Mouse (Mus musculus) MEL (cell line): ENCODE measurements around the gene Ppip5k2.
A peak's percentile ranks its signal among the peaks of the same experiment; 100 is the strongest.

Experiments
- CHD1 ChIP-seq: IDR thresholded peaks from 2 replicates; pipeline ENCODE4 v1.6.1; 2012; ENCODE audit warnings: low read depth, mild to moderate bottlenecking, inconsistent platforms, low read length, improper control_type of control experiment
- CHD2 ChIP-seq: IDR thresholded peaks from 2 replicates; pipeline ENCODE4 v1.6.1; 2011; ENCODE audit warnings: low read length, improper control_type of control experiment
- CTCF ChIP-seq, 3 experiments: IDR thresholded peaks in 2 of 3; conservative IDR thresholded peaks in 1 of 3; 2 replicates each; pipeline ENCODE4 v1.5.1; 2011 to 2012; ENCODE audit warnings: low read length in 3 of 3, low read depth in 2 of 3, mild to moderate bottlenecking in 2 of 3, improper control_type of control experiment in 1 of 3, inconsistent platforms in 1 of 3, mixed read lengths in 1 of 3, moderate library complexity in 1 of 3; ENCODE audit not compliant: control insufficient read depth in 1 of 3, insufficient read depth in 1 of 3, poor library complexity in 1 of 3, severe bottlenecking in 1 of 3
- EP300 ChIP-seq, 2 experiments: IDR thresholded peaks; 2 replicates each; pipeline ENCODE4 v1.6.1; 2011; ENCODE audit warnings: improper control_type of control experiment in 2 of 2, low read length in 2 of 2, low read depth in 1 of 2, mild to moderate bottlenecking in 1 of 2
- GATA1 ChIP-seq: IDR thresholded peaks from 2 replicates; pipeline ENCODE4 v1.6.1; 2011; ENCODE audit warnings: low read depth, low read length, improper control_type of control experiment
- MYB ChIP-seq: IDR thresholded peaks from 2 replicates; pipeline ENCODE4 v1.6.1; 2011; ENCODE audit warnings: mild to moderate bottlenecking, low read depth, low read length, improper control_type of control experiment
- NRF1 ChIP-seq: IDR thresholded peaks from 2 replicates; pipeline ENCODE4 v1.6.1; 2014; ENCODE audit warnings: low read depth, mild to moderate bottlenecking, inconsistent platforms, low read length, improper control_type of control experiment, moderate library complexity; ENCODE audit not compliant: poor library complexity, insufficient read depth, severe bottlenecking
- POLR2A ChIP-seq, 2 experiments: IDR thresholded peaks; 2 replicates each; pipeline ENCODE4 v1.6.1; 2011 to 2012; ENCODE audit warnings: low read length in 2 of 2, mild to moderate bottlenecking in 2 of 2, control low read depth in 1 of 2, improper control_type of control experiment in 1 of 2, low read depth in 1 of 2, moderate library complexity in 1 of 2; ENCODE audit not compliant: control insufficient read depth in 1 of 2, insufficient read depth in 1 of 2, poor library complexity in 1 of 2
- POLR2AphosphoS5 ChIP-seq: IDR thresholded peaks from 2 replicates; pipeline ENCODE4 v1.6.1; 2012; ENCODE audit warnings: low read depth, borderline replicate concordance, mild to moderate bottlenecking, inconsistent platforms, low read length, moderate library complexity, mixed read lengths
- SMC3 ChIP-seq: IDR thresholded peaks from 2 replicates; pipeline ENCODE4 v1.6.1; 2011; ENCODE audit warnings: low read depth, low read length, improper control_type of control experiment
- TCF12 ChIP-seq: IDR thresholded peaks from 2 replicates; pipeline ENCODE4 v1.6.1; 2014; ENCODE audit warnings: low read depth, mild to moderate bottlenecking, inconsistent platforms, low read length, improper control_type of control experiment, moderate library complexity
- USF1 ChIP-seq: IDR thresholded peaks from 2 replicates; pipeline ENCODE4 v1.6.1; 2014; ENCODE audit warnings: low read depth, mild to moderate bottlenecking, inconsistent platforms, low read length, improper control_type of control experiment, moderate library complexity

GRCm38 (mm10) chr1:97661406-97662241, 108.6 kb downstream of the Ppip5k2 start, which contains the start of gene D1Ertd622e:
- no peak for TF ChIP-seq GATA1
- no peak for TF ChIP-seq CHD2
- no peak for TF ChIP-seq CTCF (IDR thresholded peaks at IDR 0.05 in 2 of 3, conservative IDR thresholded peaks at IDR 0.05 in 1 of 3; ENCODE audit: control insufficient read depth in 1 of 3, insufficient read depth in 1 of 3, low read depth in 2 of 3, low read length in 3 of 3, poor library complexity in 1 of 3, severe bottlenecking in 1 of 3)
- peak; percentile 50; the same call in 1 of the 2 replicates for TF ChIP-seq NRF1
- TF ChIP-seq EP300 (IDR thresholded peaks at IDR 0.05; ENCODE audit: low read depth in 1 of 2, low read length in 2 of 2) = no peak
- TF ChIP-seq MYB = no peak
- TF ChIP-seq TCF12 = peak; percentile 36; the same call in 1 of the 2 replicates
- TF ChIP-seq POLR2A (IDR thresholded peaks at IDR 0.05; ENCODE audit: control insufficient read depth in 1 of 2, insufficient read depth in 1 of 2, low read depth in 1 of 2, low read length in 2 of 2, poor library complexity in 1 of 2) = peak; percentile 60 to 64; a peak in 2 of 4 replicates
- TF ChIP-seq SMC3 = no peak
- TF ChIP-seq USF1 = 0 out of 2 replicates have a peak, but pooled peaks have one; percentile 5
- peak; percentile 45; the same call in 1 of the 2 replicates for TF ChIP-seq CHD1
- no peak for TF ChIP-seq POLR2AphosphoS5
